Mouse (Mus musculus) E14TG2a.4 (cell line): Measurements from ENCODE around the gene Btbd19.

Source experiments
- CTCF ChIP-seq: conservative IDR thresholded peaks from 2 replicates; pipeline ENCODE4 v1.5.1; 2014; ENCODE audit warnings: low read length
- NANOG ChIP-seq: IDR thresholded peaks from 2 replicates; pipeline ENCODE4 v1.6.1; 2014; ENCODE audit warnings: borderline replicate concordance, low read length, mixed read lengths

GRCm38 (mm10) chr4:117120445-117121414 lies 4.8 kb downstream of the Btbd19 start:
- TF ChIP-seq CTCF (peak; percentile 72), NANOG (no peak)
